Mouse (Mus musculus) megakaryocyte-erythroid progenitor cell, adult 5-6 weeks (primary cell): Measurements from ENCODE around the gene Mthfd1l. TPM values are rescaled to one million over a fixed set of nuclear protein-coding genes. Genes with fewer than 3 reads are reported as not detected.

Experiments
- total RNA-seq, 2 experiments: library from RNA; stranded (forward) in 1 of 2; stranded (reverse) in 1 of 2; fragments of 200-1000, 215-1000 nt in 1 of 2; fragments of >200 nt in 1 of 2; fragmentation: Nextera tagmentation in 1 of 2; gene quantifications; 2 replicates each; pipeline ENCODE4 v1.2.3; 2014 to 2017

Gene Mthfd1l
- total RNA-seq, 2 experiments from 2014 or later: 61.1 to 148 TPM

Other genes starting within 250 kb of the Mthfd1l start
- not detected in 2 replicates for gene Plekhg1, start 232.8 kb upstream of the Mthfd1l start, total RNA-seq (2014; fragmentation: Nextera tagmentation)
- not detected in 2 replicates for gene Plekhg1, start 232.8 kb upstream of the Mthfd1l start, total RNA-seq (2017)